Mouse (Mus musculus): Measurements from ENCODE around the gene Dock8.

GRCm38 (mm10) chr19:24999201-24999886, at the start of gene Dock8:
- TF ChIP-seq GATA1 (IDR thresholded peaks at IDR 0.05; ENCODE audit: borderline replicate concordance, low read length), result no peak
- no peak for TF ChIP-seq FLI1 (IDR thresholded peaks at IDR 0.05; ENCODE audit: low read length)

All from megakaryocyte, embryonic 14.5 days (primary cell).